Mouse (Mus musculus): ENCODE measurements around the gene Cnpy1.
A peak's percentile ranks its signal among the peaks of the same experiment; 100 is the strongest.

The Cnpy1 gene

GRCm38 (mm10) chr5:28191201-28192098 lies 54.2 kb downstream of the Cnpy1 start:
- DNase-seq (ENCODE audit: extremely low spot score) = no peak

- no peak for DNase-seq (ENCODE audit: extremely low spot score)
Observed at GRCm38 (mm10) chr5:28179237-28179790, 66.3 kb downstream of the Cnpy1 start.

GRCm38 (mm10) chr5:28178322-28178721 lies 67.3 kb downstream of the Cnpy1 start:
- DNase-seq (ENCODE audit: extremely low spot score) = no peak

- DNase-seq (ENCODE audit: extremely low spot score) = peak; percentile 23
Observed at GRCm38 (mm10) chr5:28176585-28176984, 69.0 kb downstream of the Cnpy1 start.

- DNase-seq (ENCODE audit: extremely low spot score) = peak; percentile 10
Observed at GRCm38 (mm10) chr5:28176023-28176422, 69.6 kb downstream of the Cnpy1 start.

GRCm38 (mm10) chr5:28175570-28175919 lies 70.1 kb downstream of the Cnpy1 start:
- no peak for DNase-seq (ENCODE audit: extremely low spot score)

- peak; percentile 64 for DNase-seq (ENCODE audit: extremely low spot score)
Observed at GRCm38 (mm10) chr5:28174876-28175569, 70.6 kb downstream of the Cnpy1 start.

- peak; percentile 27 for DNase-seq (ENCODE audit: extremely low spot score)
Observed at GRCm38 (mm10) chr5:28174086-28174485, 71.5 kb downstream of the Cnpy1 start.

- peak; percentile 8 for DNase-seq (ENCODE audit: extremely low spot score)
Observed at GRCm38 (mm10) chr5:28173674-28174073, 71.9 kb downstream of the Cnpy1 start.

GRCm38 (mm10) chr5:28172921-28173670 lies 72.5 kb downstream of the Cnpy1 start:
- DNase-seq (ENCODE audit: extremely low spot score) = peak; percentile 7

GRCm38 (mm10) chr5:28172261-28172920 lies 73.2 kb downstream of the Cnpy1 start:
- DNase-seq (ENCODE audit: extremely low spot score) = peak; percentile 35

GRCm38 (mm10) chr5:28171667-28172066 lies 73.9 kb downstream of the Cnpy1 start:
- no peak for DNase-seq (ENCODE audit: extremely low spot score)

- peak; percentile 66 for DNase-seq (ENCODE audit: extremely low spot score)
Observed at GRCm38 (mm10) chr5:28170892-28171291, 74.7 kb downstream of the Cnpy1 start.

GRCm38 (mm10) chr5:28170081-28170480 lies 75.5 kb downstream of the Cnpy1 start:
- peak; percentile 35 for DNase-seq (ENCODE audit: extremely low spot score)

- peak; percentile 38 for DNase-seq (ENCODE audit: extremely low spot score)
Observed at GRCm38 (mm10) chr5:28169166-28169801, 76.3 kb downstream of the Cnpy1 start.

GRCm38 (mm10) chr5:28168253-28169165 lies 77.1 kb downstream of the Cnpy1 start:
- peak; percentile 54 for DNase-seq (ENCODE audit: extremely low spot score)

GRCm38 (mm10) chr5:28167611-28168252 lies 77.9 kb downstream of the Cnpy1 start:
- peak; percentile 62 for DNase-seq (ENCODE audit: extremely low spot score)

GRCm38 (mm10) chr5:28166256-28167231 lies 79.1 kb downstream of the Cnpy1 start:
- peak; percentile 71 for DNase-seq (ENCODE audit: extremely low spot score)

Data from embryo, embryonic 9.5 days (tissue).